Mouse (Mus musculus): Measurements from ENCODE around the gene Parp3.
A peak's percentile ranks its signal among the peaks of the same experiment; 100 is the strongest.

The Parp3 gene

DNA sequence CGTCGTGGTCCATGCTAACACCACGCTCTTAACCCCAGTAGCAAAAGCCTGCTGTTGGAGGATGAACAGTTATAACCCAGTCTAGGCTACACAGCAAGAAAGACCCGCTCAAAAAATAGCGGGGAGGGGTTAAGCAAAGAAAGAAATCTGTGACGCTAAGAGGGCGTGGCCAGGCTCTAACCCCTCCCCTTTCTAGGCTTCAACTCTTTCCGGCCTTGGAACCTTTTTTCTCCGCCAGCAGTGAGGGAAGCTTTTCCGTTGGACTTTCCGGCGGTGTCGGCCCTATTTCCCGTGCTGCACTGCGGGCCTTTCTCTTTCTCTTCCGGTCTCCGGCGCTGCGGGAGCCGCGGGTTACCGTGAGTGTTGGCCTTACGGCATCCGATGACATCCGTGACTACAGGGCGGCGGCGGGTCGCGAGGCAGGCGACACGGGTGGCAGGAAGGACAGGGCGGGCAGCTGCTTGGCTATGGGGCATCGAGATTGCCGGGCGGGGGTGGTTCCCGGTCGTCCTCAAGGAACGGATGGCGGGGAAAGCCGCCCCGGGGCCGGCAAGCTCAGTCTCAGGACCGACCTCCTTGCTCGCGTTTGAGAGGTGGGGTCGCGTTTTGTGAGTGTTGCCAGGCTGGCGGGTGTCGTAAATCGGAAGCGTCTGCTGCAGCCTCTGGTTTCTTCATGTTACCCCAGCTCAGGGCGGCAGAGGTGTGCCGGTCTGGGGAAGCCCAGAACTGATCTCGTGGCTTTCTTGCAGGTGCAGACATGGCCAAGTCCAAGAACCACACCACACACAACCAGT is 47.3 kb downstream of the Parp3 start, which contains the start of gene Rpl29:
Gene Rpl29 (plus strand): TSS at position 234 of the 794 bp plus-strand sequence.
- peak; percentile 95 for DNase-seq (ENCODE audit: low spot score in 2 of 2)

- DNase-seq (ENCODE audit: low spot score in 2 of 2): no peak
Observed at GRCm38 (mm10) chr9:106428719-106429220, 48.0 kb downstream of the Parp3 start.

DNA sequence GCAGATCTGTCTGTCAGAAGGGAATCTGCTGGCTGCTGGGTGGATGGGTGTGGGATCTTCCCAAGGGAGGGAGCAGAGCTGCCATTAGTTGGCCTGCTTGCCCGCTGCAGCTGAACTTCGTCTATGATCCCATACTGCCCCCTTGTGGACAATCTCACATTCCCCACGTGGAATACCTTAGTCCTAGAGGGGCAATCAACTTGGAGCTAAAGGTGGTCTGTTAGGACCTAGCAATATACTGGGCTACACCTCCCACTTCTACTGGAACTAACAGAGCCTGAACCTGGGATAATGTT is 54.9 kb downstream of the Parp3 start:
- peak; percentile 84 to 92 for DNase-seq (ENCODE audit: low spot score in 2 of 2)

GRCm38 (mm10) chr9:106421033-106421864 is 55.5 kb downstream of the Parp3 start:
- no peak for DNase-seq (ENCODE audit: low spot score in 2 of 2)

GRCm38 (mm10) chr9:106420608-106421007 is 56.1 kb downstream of the Parp3 start:
- no peak for DNase-seq (ENCODE audit: low spot score in 2 of 2)

Data from frontal cortex, postnatal 36 days (tissue).